Mouse (Mus musculus): ENCODE results near the gene Gsto1. TPM values are rescaled to one million over a fixed set of nuclear protein-coding genes. Genes with fewer than 3 reads are reported as not detected.

The Gsto1 gene
- polyA plus RNA-seq, 1 experiment from 2014 or later = 117 TPM

Other genes with a start within 250 kb of the Gsto1 start
- 0.34 and 0.50 TPM in 2 replicates for gene Col17a1, start 162.9 kb upstream of the Gsto1 start, polyA plus RNA-seq (2014; fragmentation: Nextera tagmentation; extraction: Ambion mirVana)
- gene Sfr1, start 123.3 kb upstream of the Gsto1 start, polyA plus RNA-seq (2014; fragmentation: Nextera tagmentation; extraction: Ambion mirVana) = 268 and 309 TPM in 2 replicates
- 1.8 and 2.1 TPM in 2 replicates for gene Gsto2, start 10.6 kb downstream of the Gsto1 start, polyA plus RNA-seq (2014; fragmentation: Nextera tagmentation; extraction: Ambion mirVana)
- gene Cfap43, start 64.3 kb downstream of the Gsto1 start, polyA plus RNA-seq (2014; fragmentation: Nextera tagmentation; extraction: Ambion mirVana) = 0.03 and 0.14 TPM in 2 replicates
- 8.3 and 14.6 TPM in 2 replicates for gene Itprip, start 64.3 kb downstream of the Gsto1 start, polyA plus RNA-seq (2014; fragmentation: Nextera tagmentation; extraction: Ambion mirVana)
- 0.09 TPM in 1 of 2 replicates, not detected in the other for gene Cfap58, start 82.7 kb downstream of the Gsto1 start, polyA plus RNA-seq (2014; fragmentation: Nextera tagmentation; extraction: Ambion mirVana)